Mouse (Mus musculus) A20 (cell line): ENCODE results near the gene Arl5c.

ENCODE experiments used
- DNase-seq: peaks from one replicate; pipeline ENCODE4 v3.0.0-alpha.2; 2011; ENCODE audit warnings: low read depth, low spot score

Gene Arl5c

GRCm38 (mm10) chr11:97995564-97996288 lies at the start of gene Arl5c:
Arl5c (minus strand) TSS chr11:97996181.
- peak; percentile 91 for DNase-seq

DNA sequence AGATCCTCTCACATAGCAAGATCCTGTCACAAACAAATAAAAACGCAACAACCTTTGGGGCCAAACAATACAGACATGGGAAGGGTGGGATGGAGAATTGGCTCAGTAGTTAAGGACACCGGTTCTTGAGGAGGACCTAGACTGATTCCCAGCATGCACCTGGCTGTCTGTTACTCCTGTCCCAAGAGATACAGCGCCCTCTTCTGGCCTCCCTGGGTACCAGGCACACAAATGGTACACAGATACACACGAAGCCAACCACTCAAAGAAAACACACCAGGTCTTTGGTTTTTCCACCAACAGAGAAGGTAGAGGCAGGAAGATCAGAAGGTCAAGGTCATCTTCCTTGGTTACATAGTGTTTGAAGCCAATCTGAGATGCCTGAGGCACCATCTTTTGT lies 49.6 kb upstream of the Arl5c start:
- peak; percentile 62 for DNase-seq

DNA sequence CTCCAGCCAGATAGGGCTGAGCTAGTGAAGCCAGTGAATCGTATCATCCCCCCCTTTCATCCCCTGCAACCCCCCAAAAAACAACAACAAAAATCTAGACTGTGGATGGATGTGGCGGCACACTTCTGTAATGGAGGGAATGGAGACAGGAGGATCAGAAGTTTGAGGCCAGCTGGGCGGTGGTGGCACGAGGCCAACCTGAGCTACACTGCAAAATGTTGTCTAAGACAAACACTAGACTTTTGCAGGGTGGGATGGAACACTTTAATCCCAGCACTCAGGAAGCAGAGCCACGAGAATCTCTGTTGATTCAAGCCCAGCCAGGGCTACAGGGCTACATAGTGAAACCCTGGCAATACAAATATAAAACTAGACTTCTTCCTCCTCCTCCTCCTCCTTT lies 48.1 kb upstream of the Arl5c start:
- no peak for DNase-seq

GRCm38 (mm10) chr11:98042741-98043140 lies 46.8 kb upstream of the Arl5c start:
- no peak for DNase-seq

- DNase-seq: no peak
These were observed 45.0 kb upstream of the Arl5c start for GRCm38 (mm10) chr11:98040975-98041374.

GRCm38 (mm10) chr11:98037871-98038270 lies 41.9 kb upstream of the Arl5c start:
- no peak for DNase-seq

- DNase-seq: no peak
These were observed 40.0 kb upstream of the Arl5c start for GRCm38 (mm10) chr11:98035977-98036377.

DNA sequence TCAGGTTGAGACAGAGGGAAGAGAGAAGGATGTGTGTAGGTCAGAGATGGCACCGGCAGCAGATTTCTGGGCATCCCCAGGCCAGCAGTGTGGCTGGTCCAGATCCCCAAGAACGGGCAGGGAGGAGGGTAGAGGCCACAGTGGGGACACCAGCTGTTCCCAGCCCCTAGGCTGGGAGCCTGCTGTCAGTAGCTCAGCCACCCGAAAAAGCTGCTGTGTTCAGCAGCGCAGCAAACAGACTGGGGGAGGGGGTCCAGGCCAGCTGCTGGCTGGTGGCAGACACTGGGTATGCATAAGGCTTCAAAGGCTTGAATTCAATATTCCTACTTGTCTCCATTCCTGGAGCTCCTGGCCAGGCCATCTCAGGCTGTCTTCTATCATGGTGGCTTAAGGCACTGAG lies 38.9 kb upstream of the Arl5c start:
- DNase-seq: no peak

DNA sequence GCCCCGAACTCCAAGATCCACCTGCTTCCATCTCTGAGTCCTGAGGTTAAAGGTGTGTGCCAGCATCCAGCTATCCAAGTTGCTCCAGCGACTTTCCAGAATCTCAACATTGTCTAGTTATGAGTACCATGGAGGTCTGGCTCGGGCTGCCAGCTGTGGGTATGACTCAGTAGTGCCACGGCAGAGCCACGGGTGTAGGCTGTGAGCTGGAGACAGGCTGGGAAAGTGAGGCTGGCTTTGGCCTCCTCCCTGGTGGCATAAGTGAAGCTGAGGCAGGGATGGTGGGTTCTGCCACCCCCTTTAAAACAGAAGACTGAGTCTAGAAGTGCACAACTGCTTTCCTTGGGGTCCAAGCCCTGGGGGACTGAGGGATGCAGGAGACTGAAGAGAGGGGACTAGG lies 38.1 kb upstream of the Arl5c start:
- DNase-seq: no peak

DNA sequence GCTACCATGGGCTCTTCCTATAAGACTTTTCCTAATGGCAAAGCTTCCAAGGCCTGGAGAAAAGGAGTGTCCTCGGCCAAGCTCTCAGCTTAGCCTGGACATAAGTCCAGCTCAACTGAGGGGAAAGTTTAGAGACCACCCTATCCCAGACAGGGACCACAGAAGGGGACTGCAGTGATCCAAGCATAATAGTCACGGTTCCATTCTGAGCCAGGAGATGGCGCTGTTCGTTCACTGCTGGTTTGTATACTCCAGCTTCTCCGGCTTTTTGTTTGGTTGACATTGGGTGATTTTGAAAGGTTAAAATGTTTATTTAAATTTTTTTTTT lies 35.4 kb upstream of the Arl5c start:
- peak; percentile 75 for DNase-seq

DNA sequence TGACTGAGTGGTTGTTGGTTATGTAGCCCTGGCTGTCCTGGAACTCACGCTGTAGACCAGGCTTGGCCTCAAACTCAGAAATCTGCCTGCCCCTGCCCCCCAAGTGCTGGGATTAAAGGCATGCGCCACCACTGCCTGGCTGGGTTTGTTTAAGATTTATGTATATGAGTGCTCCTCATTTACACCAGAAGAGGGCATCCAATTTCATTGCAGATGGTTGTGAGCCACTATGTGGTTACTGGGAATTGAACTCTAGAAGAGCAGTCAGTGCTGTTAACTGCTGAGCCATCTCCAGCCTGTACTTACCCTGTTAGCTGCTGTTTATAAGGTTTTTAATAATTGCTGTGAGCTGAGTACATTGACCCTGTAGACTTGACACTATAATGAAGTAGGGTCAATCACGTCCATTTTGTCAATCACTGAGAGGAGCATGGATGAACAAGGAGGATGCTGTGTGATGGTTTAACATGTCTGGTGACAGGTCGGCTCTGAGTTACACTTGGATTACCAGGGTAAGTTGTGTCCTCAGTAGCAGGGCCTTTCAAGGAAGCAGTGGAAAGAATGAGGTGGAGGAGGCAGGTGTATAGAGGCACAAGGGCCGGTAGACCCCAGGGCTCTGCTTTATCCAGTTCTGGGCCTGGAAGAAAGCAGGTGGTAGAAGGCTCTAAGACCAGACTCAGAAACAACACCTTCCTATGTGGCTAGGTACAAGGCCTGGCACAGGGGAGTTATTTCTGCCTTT lies 34.9 kb upstream of the Arl5c start:
- peak; percentile 41 for DNase-seq

- DNase-seq: no peak
These were observed 31.8 kb upstream of the Arl5c start for GRCm38 (mm10) chr11:98027785-98028184.

- no peak for DNase-seq
These were observed 31.3 kb upstream of the Arl5c start for GRCm38 (mm10) chr11:98027297-98027688.

GRCm38 (mm10) chr11:98026570-98027296 lies 30.8 kb upstream of the Arl5c start, which contains the start of gene Rpl19:
Rpl19 (plus strand) TSS chr11:98026710.
- peak; percentile 94 for DNase-seq

- no peak for DNase-seq
These were observed 30.2 kb upstream of the Arl5c start for GRCm38 (mm10) chr11:98026248-98026569.

DNA sequence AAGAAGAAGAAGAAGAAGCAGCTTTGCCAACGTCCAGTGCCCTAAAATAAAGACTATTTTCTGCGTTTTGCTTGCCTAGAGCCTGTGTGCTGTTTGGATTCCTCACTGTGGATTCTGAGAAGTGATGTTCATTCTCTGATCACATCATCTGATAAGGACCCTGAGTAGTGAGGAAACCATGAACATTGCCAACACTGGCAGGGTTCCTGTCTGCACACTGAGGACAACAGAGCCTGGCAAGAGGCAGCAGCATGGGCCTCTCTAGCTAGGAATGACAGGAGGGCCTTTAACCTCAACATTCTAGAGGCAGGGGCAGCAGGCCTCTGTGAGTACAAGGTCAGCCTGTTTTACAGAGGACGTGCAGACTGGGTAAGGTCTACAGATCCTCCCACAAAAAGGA lies 28.5 kb upstream of the Arl5c start:
- no peak for DNase-seq

- DNase-seq: peak; percentile 78
These were observed 26.8 kb upstream of the Arl5c start, which contains the start of gene Cacnb1 for GRCm38 (mm10) chr11:98022555-98023371. Cacnb1 (minus strand) TSS chr11:98023034.

GRCm38 (mm10) chr11:98022253-98022554 lies 26.2 kb upstream of the Arl5c start:
- no peak for DNase-seq

DNA sequence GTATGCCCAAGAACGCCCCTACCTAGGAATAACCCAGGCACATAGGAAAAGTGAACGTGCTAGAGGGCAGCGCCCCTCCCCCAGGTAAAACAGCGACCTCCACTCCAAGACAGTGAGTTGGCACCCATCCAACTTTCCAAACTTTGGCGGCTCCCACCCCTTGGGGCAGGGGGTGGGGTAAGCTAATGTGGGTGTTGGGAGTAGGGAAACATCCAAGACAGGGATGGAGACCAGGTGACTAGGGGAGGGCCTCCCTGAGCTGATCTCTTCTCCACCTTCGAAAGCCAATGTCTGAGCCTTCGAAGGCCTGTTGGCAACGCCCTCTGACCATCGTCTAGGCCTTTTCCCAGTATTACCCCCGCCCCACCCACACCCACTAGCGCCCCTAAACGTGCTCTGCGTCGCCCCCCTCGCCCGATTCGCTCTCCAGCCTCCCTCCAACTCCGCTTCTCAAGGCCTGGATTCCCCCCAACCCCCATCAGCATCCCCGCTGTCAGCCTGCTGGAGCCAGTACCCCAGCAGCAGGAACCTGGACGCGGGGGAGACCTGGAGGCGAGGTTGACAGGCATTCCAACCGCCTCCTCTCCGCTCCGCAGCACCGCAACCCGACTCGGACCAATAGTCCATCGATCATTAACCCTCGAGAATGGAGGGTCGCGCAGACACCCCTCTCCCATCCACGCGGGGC lies 25.7 kb upstream of the Arl5c start:
- no peak for DNase-seq

DNA sequence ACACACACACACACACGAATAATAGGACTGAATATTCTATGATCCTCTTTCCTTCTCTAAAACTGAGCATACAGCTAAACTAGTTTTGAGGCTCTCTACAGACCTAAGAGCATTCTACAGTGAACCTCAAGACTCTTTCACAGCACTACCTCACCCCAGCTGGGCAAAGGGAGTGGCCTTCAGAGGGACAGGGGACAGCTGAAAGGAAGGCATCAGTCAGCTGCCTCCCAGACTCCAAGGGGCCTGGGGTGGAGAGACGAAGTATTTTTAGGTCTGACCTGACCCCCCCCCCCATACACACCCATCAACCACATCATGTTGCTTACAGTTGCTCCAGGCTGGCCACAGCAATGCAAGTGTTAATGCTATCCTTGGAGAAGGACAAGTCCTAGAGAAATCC lies 25.1 kb upstream of the Arl5c start:
- no peak for DNase-seq

DNA sequence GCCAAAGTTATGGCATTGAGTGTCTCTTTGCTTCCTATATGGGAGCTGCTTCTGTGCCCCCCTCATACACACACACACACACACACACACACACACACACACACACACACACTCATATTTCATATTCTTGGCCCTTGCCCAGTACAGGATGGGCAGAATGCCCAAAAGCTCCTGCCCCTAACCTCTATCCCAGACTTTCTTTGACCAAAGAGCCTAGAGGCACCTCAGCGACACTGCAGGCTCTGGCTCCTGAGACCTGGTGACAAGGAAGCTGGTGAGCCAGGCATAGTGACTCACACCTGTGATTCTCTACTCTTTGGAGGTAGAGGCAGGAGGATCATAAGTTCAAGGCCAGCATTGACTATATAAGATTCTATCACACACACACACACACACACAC lies 24.7 kb upstream of the Arl5c start:
- DNase-seq: no peak
